Mouse (Mus musculus) CH12.LX (cell line): ENCODE results near the gene Zfp629. TPM values are rescaled to one million over a fixed set of nuclear protein-coding genes. Genes with fewer than 3 reads are reported as not detected.

ENCODE experiments used
- DNase-seq: peaks from one replicate; pipeline ENCODE4 v3.0.0-alpha.2; 2013; ENCODE audit errors: extremely low read depth
- H3K27ac ChIP-seq: 2 replicates; pipeline ENCODE4 v1.5.1; 2012; ENCODE audit warnings: low read depth, mild to moderate bottlenecking, control low read depth, moderate library complexity; ENCODE audit not compliant: insufficient read depth
- H3K27me3 ChIP-seq: replicated peaks from 2 replicates; pipeline ENCODE3; 2012; ENCODE audit warnings: inconsistent platforms
- H3K36me3 ChIP-seq, 2 experiments: replicated peaks in 1 of 2; 2 replicates each; pipeline versions ENCODE3 to v1.6.1; 2012; ENCODE audit warnings: inconsistent platforms in 1 of 2, low read length in 1 of 2, mild to moderate bottlenecking in 1 of 2, mixed read lengths in 1 of 2, moderate library complexity in 1 of 2; ENCODE audit not compliant: control insufficient read depth in 1 of 2, insufficient read depth in 1 of 2
- H3K4me1 ChIP-seq, 2 experiments: 2 replicates each; pipeline ENCODE4 v1.6.1; 2012; ENCODE audit warnings: inconsistent platforms in 1 of 2, moderate library complexity in 1 of 2; ENCODE audit not compliant: insufficient read depth in 2 of 2, control insufficient read depth in 1 of 2
- H3K4me2 ChIP-seq: 2 replicates; pipeline ENCODE4 v1.6.1; 2012; ENCODE audit warnings: low read depth, mild to moderate bottlenecking, control low read depth; ENCODE audit not compliant: poor library complexity, insufficient read depth, severe bottlenecking
- H3K4me3 ChIP-seq, 3 experiments: fragments of 150-350 bp in 1 of 3; sonication (generic) in 1 of 3; replicated peaks in 1 of 3; 2 replicates each; pipeline versions ENCODE3 to v1.5.1; 2011 to 2012; ENCODE audit warnings: low read depth in 2 of 3, low read length in 2 of 3, mild to moderate bottlenecking in 2 of 3, moderate library complexity in 2 of 3, control low read depth in 1 of 3, improper control_type of control experiment in 1 of 3, inconsistent platforms in 1 of 3, mixed read lengths in 1 of 3; ENCODE audit not compliant: poor library complexity in 1 of 3
- H3K79me2 ChIP-seq: replicated peaks from 2 replicates; pipeline ENCODE4 v1.6.1; 2012; ENCODE audit warnings: mild to moderate bottlenecking, moderate library complexity; ENCODE audit not compliant: control insufficient read depth, poor library complexity, insufficient read depth, severe bottlenecking; ENCODE audit errors: extremely low read depth
- H3K9ac ChIP-seq: 2 replicates; pipeline ENCODE4 v1.6.1; 2012; ENCODE audit warnings: low read depth, mild to moderate bottlenecking, control low read depth, moderate library complexity; ENCODE audit not compliant: insufficient read depth
- H3K9me3 ChIP-seq: replicated peaks from 2 replicates; pipeline ENCODE3; 2012; ENCODE audit warnings: low read length, inconsistent platforms, mixed read lengths
- CTCF ChIP-seq, 2 experiments: IDR thresholded peaks in 1 of 2; conservative IDR thresholded peaks in 1 of 2; 2 replicates each; pipeline ENCODE4 v1.5.1; 2011 to 2012; ENCODE audit warnings: low read depth in 2 of 2, low read length in 2 of 2, improper control_type of control experiment in 1 of 2, inconsistent platforms in 1 of 2, mild to moderate bottlenecking in 1 of 2, moderate library complexity in 1 of 2
- E2F4 ChIP-seq: IDR thresholded peaks from 2 replicates; pipeline ENCODE4 v1.6.1; 2011; ENCODE audit warnings: low read depth, low read length, improper control_type of control experiment; ENCODE audit not compliant: insufficient replicate concordance
- ELF1 ChIP-seq: IDR thresholded peaks from 2 replicates; pipeline ENCODE4 v1.6.1; 2014; ENCODE audit warnings: low read depth, mild to moderate bottlenecking, inconsistent platforms, low read length, improper control_type of control experiment
- ETS1 ChIP-seq: conservative IDR thresholded peaks from 2 replicates; pipeline ENCODE4 v1.6.1; 2012; ENCODE audit warnings: low read depth, mild to moderate bottlenecking, inconsistent platforms, low read length, improper control_type of control experiment, moderate library complexity
- JUN ChIP-seq: IDR thresholded peaks from 2 replicates; pipeline ENCODE4 v1.6.1; 2011; ENCODE audit warnings: low read depth, mild to moderate bottlenecking, low read length, improper control_type of control experiment, moderate library complexity; ENCODE audit not compliant: insufficient read depth
- JUND ChIP-seq: conservative IDR thresholded peaks from 2 replicates; pipeline ENCODE4 v1.6.1; 2011; ENCODE audit warnings: low read depth, low read length, improper control_type of control experiment
- MAFK ChIP-seq: IDR thresholded peaks from 2 replicates; pipeline ENCODE4 v1.6.1; 2011; ENCODE audit warnings: low read length, improper control_type of control experiment; ENCODE audit not compliant: insufficient replicate concordance
- MEF2A ChIP-seq: IDR thresholded peaks from 2 replicates; pipeline ENCODE4 v1.6.1; 2014; ENCODE audit warnings: low read depth, mild to moderate bottlenecking, inconsistent platforms, low read length, improper control_type of control experiment, borderline replicate concordance
- NELFE ChIP-seq: IDR thresholded peaks from 2 replicates; pipeline ENCODE4 v1.6.1; 2011; ENCODE audit warnings: low read depth, low read length, improper control_type of control experiment
- PAX5 ChIP-seq: IDR thresholded peaks from 2 replicates; pipeline ENCODE4 v1.6.1; 2012; ENCODE audit warnings: low read length, inconsistent platforms, mixed read lengths
- RAD21 ChIP-seq: IDR thresholded peaks from 2 replicates; pipeline ENCODE4 v1.6.1; 2011; ENCODE audit warnings: low read depth, mild to moderate bottlenecking, low read length, improper control_type of control experiment, moderate library complexity
- TBP ChIP-seq: conservative IDR thresholded peaks from 2 replicates; pipeline ENCODE4 v1.6.1; 2011; ENCODE audit warnings: low read depth, low read length, improper control_type of control experiment
- TCF12 ChIP-seq: IDR thresholded peaks from 2 replicates; pipeline ENCODE4 v1.6.1; 2014; ENCODE audit warnings: low read depth, mild to moderate bottlenecking, inconsistent platforms, low read length, improper control_type of control experiment
- UBTF ChIP-seq: IDR thresholded peaks from 2 replicates; pipeline ENCODE4 v1.6.1; 2012; ENCODE audit warnings: low read depth, mild to moderate bottlenecking, inconsistent platforms, low read length, improper control_type of control experiment, moderate library complexity
- USF1 ChIP-seq: IDR thresholded peaks from 2 replicates; pipeline ENCODE4 v1.6.1; 2014; ENCODE audit warnings: low read depth, mild to moderate bottlenecking, inconsistent platforms, low read length, improper control_type of control experiment
- USF2 ChIP-seq: conservative IDR thresholded peaks from 2 replicates; pipeline ENCODE4 v1.6.1; 2011; ENCODE audit warnings: low read depth, low read length, improper control_type of control experiment
- ZC3H11A ChIP-seq: IDR thresholded peaks from 2 replicates; pipeline ENCODE4 v1.6.1; 2012; ENCODE audit warnings: low read depth, mild to moderate bottlenecking, inconsistent platforms, low read length, improper control_type of control experiment
- dilution Hi-C: fragments of 300-500 bp; cut with MboI; formaldehyde crosslinking; loops from 2 replicates; pipeline ENCODE4 v1.14.3; 2020; ENCODE audit warnings: low sequenced_read_pairs; ENCODE audit not compliant: extremely low pct_unique_long_range_greater_than_20kb, extremely low pct_ligation_motif_present
- in situ Hi-C: fragments of 300-500 bp; cut with MboI; formaldehyde crosslinking; loops from 3 replicates; pipeline ENCODE4 v1.14.3; 2019; ENCODE audit warnings: low sequenced_read_pairs, low pct_ligation_motif_present, low pct_unique_long_range_greater_than_20kb, mixed read lengths
- polyA plus RNA-seq: library from polyadenylated mRNA; unstranded; fragments of >175 nt; gene quantifications from 2 replicates; pipeline ENCODE4 v1.2.1, GENCODE M21; 2012; ENCODE audit warnings: low read depth; ENCODE audit not compliant: insufficient read length
- total RNA-seq, 2 experiments: library from RNA; depleted of rRNA; stranded (reverse); fragments of 300-350 nt in 1 of 2; fragments of >200 nt in 1 of 2; gene quantifications; 2 replicates each; pipeline ENCODE4 v1.2.3; 2012 to 2014

Zfp629 gene
- total and polyA plus RNA-seq, 3 experiments: 0.38 to 3.2 (median 0.94) TPM

GRCm38 (mm10) chr7:127661833-127662232 is 46.2 kb upstream of the Zfp629 start:
- H3K27ac ChIP-seq: no peak overlapping the region
- no peaks in the 10 kb centered on the region for H3K27me3 ChIP-seq
- H3K9ac ChIP-seq: no peak overlapping the region
- in situ Hi-C loops (loop anchor here (10.0 kb wide), 1 partner anchor 937 kb away; no protein-coding TSS in a partner anchor), dilution Hi-C loops (no loop called here)
- no peak for TF ChIP-seq JUN
- TF ChIP-seq ELF1: no peak
- TF ChIP-seq UBTF: no peak
- no peak for TF ChIP-seq PAX5
- TF ChIP-seq TBP: no peak
- no peak for TF ChIP-seq ETS1
- no peak for TF ChIP-seq E2F4
- no peak for TF ChIP-seq USF1
- TF ChIP-seq JUND: no peak
- TF ChIP-seq USF2: no peak
- no peak for TF ChIP-seq RAD21
- no peak for TF ChIP-seq MEF2A
- no peak for TF ChIP-seq MAFK
- no peak overlapping the region for H3K4me2 ChIP-seq
- H3K4me3 ChIP-seq: no peak overlapping the region
- peaks cover 0 to 16% of the 10 kb centered on the region in 2 experiments for H3K36me3 ChIP-seq
- H3K9me3 ChIP-seq: no peaks in the 10 kb centered on the region
- no peak for DNase-seq
- H3K79me2 ChIP-seq: no peaks in the 10 kb centered on the region
- H3K4me1 ChIP-seq: no peaks in the 10 kb centered on the region; a peak in 1 of 4 replicates

- H3K36me3 ChIP-seq: peaks cover 0 to 8% of the 10 kb centered on the region in 2 experiments
- H3K9me3 ChIP-seq: no peaks in the 10 kb centered on the region
- no peaks in the 10 kb centered on the region for H3K79me2 ChIP-seq
- peaks cover 0 to 2% of the 10 kb centered on the region in 2 experiments; a peak in 1 of 4 replicates for H3K4me1 ChIP-seq
- dilution Hi-C loops (no loop called here), in situ Hi-C loops (loop anchor here (10.0 kb wide), 1 partner anchor 936 kb away; no protein-coding TSS in a partner anchor)
- H3K4me3 ChIP-seq: no peak overlapping the region
- H3K9ac ChIP-seq: no peak overlapping the region
- no peak for DNase-seq
- no peak overlapping the region for H3K27ac ChIP-seq
- H3K27me3 ChIP-seq: no peaks in the 10 kb centered on the region
- TF ChIP-seq CTCF (conservative IDR thresholded peaks at IDR 0.05 in 1 of 2, IDR thresholded peaks at IDR 0.05 in 1 of 2; ENCODE audit: low read depth in 2 of 2, low read length in 2 of 2): peak in 1 of 2 experiments; percentile 33; a peak in 1 of 4 replicates
- no peak for TF ChIP-seq ZC3H11A
- no peak; the same call in 1 of the 2 replicates for TF ChIP-seq RAD21
- no peak for TF ChIP-seq MAFK
- TF ChIP-seq TCF12: no peak
- TF ChIP-seq NELFE: no peak
- TF ChIP-seq, all 38 proteins: peak for 1
- no peak overlapping the region for H3K4me2 ChIP-seq
Observed at GRCm38 (mm10) chr7:127660882-127661281, 45.3 kb upstream of the Zfp629 start.
